Mouse (Mus musculus): Measurements from ENCODE around the gene Plekhh2.

DNA sequence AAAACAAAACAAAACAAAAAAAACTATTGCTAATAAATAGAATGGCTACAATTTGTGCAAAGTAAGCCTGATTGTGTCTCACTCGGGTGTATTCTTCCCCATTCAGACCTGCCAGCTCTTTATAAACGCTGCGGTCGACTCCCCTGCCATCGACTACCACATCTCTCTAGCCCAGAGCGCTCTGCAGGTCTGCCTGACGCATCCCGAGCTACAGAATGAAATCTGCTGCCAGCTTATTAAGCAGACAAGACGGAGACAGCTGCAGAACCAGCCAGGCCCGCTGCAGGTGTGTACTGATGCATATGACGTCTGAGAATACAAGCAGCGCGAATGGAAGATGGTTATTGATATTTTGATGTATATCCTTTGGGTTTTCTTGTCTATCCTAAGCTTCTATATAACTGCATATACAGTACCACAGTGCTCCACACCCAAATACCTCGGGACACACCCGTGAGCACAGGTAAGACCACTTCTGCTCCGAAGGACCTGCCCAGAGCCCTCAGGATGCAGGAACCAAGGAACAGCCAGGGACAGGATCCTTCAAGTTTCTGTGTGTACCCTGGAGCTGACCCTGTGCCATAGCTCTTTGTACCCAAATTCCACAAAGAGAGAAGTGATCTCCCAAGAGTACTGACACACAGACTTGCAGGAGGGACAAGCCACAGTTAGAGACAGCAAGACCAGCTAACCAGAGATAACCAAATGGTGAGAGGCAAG is 79.9 kb downstream of the Plekhh2 start:
- TF ChIP-seq CTCF (IDR thresholded peaks at IDR 0.05; ENCODE audit: borderline replicate concordance, insufficient read depth, low read length) (no peak), POLR2A (IDR thresholded peaks at IDR 0.05; ENCODE audit: low read depth, low read length) (no peak)
